Mouse (Mus musculus): ENCODE results near the gene Tmem86a.
"Not testable (repeated sequence)": the region's sequence is repeated elsewhere in the genome, so short reads cannot be mapped to it uniquely, and the experiment has no call there.

The Tmem86a gene

GRCm38 (mm10) chr7:47050366-47050765 lies at the start of gene Tmem86a:
TSS of gene Tmem86a (plus strand) at chr7:47050601.
- DNase-seq = peak; percentile 97

- peak; percentile 58 for DNase-seq
Observed at GRCm38 (mm10) chr7:47000644-47000983, 49.8 kb upstream of the Tmem86a start.

DNA sequence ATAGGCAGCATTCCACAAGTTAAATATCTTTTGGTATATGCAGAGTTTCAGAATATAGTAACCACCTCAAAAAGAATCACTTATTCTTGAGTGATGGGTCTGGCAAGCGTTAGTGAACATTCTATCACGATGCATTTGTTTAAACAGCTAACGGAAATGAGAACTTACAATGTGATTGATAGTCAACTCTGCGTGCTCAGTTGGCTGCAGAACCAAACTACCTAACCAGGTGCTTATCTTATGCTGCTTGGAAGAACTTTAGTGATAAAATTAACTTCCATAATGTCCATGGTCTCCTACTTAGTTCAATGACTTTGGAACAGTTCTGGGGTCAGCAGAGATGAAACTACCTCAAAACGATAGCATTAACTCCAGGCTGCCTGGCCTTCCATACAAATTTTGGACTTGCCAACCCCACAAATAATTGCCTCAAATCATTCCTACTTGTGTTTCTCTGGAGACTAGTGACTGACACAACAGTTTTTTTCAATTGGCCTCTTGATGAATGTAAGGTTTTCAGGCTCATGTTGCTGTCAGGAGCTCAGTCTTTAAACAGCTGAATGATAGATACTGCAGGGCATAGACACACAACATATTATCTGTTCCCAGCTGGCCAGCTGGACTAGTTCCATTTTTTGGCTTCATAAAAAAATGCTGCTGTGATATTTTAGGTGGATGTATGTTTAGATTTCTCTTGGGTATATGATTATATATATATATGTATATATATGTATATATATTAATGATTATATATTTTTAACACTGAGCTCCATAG lies 49.1 kb upstream of the Tmem86a start:
- DNase-seq = no peak

GRCm38 (mm10) chr7:47001900-47002275 lies 48.5 kb upstream of the Tmem86a start:
- DNase-seq = no peak

GRCm38 (mm10) chr7:47003411-47004115 lies 46.8 kb upstream of the Tmem86a start:
- DNase-seq = no peak

- DNase-seq = no peak
Observed at GRCm38 (mm10) chr7:47007109-47007780, 43.2 kb upstream of the Tmem86a start.

- no peak for DNase-seq
Observed at GRCm38 (mm10) chr7:47007818-47008167, 42.6 kb upstream of the Tmem86a start.

DNA sequence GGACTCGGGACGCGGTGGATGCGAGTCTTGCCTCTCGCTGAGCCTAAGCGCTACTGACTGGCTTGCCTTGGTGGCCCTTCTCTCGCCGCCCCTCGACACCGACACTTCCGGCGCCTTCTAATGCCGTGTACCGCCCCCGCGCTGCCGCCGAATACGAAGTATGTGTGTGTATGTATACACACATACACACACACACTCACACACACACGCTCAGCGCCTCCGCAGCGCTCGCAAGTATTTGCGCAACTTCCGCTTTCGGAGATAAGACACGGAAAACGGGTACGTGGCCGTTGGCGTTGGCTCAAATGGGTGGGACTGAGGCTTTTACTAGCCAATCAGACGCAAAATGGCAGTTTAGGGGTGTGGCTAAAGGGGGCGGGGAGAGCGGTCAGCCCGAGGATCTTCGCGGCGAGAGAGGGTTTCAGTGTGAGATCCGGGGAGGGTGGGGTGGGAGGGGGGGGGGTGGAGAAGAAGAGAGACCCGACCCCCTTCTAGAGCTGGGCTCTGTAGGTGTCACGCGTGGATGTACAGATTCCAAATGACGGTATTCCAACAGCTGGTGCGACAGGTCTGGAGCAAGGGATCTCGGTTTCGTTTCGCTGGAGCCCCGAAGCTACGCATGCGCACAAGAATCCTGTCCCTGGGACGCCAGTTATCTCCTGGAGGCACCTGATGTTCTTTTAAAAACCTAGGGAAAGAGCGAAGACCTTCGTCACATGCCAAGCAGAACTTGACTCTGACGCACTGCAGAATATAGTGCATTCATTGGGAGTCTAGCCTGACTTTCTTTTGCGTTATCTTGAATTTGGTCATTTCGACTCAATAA lies 42.0 kb upstream of the Tmem86a start, which contains the start of gene Spty2d1:
Gene Spty2d1 (minus strand): TSS at position 244 of the 826 bp plus-strand sequence.
- DNase-seq = peak; percentile 99

- no peak for DNase-seq
Observed at GRCm38 (mm10) chr7:47013131-47013767, 37.2 kb upstream of the Tmem86a start.

- DNase-seq = no peak
Observed at GRCm38 (mm10) chr7:47014564-47015389, 35.6 kb upstream of the Tmem86a start.

DNA sequence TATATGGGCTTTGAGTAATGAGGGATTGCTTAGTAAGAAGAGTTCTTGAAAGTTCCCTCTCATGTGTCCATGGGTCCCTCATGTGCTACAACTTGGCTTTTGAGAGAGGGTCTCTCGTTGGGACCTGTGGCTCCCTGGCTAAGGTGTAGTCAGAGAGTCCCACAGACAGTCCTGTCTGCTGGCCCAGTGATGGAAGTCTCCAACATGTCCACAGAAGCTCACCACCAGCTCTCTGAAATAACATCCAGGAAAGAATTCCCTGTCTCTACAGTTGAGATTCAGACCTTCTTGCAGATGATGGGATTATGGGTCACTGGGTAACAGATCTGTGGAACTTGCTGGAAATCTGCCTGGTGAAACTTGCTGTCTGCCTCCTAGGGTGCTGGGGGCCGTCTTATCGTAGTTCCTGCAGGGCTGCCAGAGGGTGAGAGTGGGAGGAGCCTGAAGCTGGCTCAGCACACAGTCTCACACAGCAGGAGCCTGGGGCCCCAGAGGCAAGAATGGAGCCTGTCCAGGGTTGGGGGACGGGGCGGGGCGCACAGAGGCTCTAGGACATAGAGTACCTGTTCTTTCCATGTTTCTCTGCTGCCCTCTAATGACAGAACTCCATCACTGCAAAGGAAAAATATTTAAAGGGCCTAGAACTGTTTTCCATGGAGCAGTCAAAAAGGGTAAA lies 34.9 kb upstream of the Tmem86a start:
- peak; percentile 94 for DNase-seq

- no peak for DNase-seq
Observed at GRCm38 (mm10) chr7:47016602-47017001, 33.8 kb upstream of the Tmem86a start.

DNA sequence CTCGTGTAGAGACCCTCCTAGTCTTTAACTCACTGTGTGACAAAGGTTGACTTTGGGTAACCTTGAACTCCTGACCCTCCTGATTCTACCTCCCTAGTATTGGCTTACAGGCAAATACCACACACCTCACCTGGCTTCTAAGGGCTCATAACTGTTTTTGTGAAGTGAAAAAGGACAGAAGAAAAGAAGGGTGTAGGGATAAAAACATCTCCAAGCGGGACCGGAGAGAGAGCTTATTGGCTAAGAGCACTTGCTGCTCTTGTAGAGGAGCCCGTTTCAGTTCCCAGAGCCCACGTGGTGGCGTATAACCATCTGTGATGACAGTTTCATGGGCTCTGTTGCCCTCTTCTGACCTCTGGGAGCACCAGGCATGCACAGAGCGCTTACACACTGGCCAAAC lies 33.3 kb upstream of the Tmem86a start:
- DNase-seq = no peak

- DNase-seq = no peak
Observed at GRCm38 (mm10) chr7:47019641-47020040, 30.8 kb upstream of the Tmem86a start.

GRCm38 (mm10) chr7:47020956-47021355 lies 29.4 kb upstream of the Tmem86a start:
- DNase-seq = no peak

DNA sequence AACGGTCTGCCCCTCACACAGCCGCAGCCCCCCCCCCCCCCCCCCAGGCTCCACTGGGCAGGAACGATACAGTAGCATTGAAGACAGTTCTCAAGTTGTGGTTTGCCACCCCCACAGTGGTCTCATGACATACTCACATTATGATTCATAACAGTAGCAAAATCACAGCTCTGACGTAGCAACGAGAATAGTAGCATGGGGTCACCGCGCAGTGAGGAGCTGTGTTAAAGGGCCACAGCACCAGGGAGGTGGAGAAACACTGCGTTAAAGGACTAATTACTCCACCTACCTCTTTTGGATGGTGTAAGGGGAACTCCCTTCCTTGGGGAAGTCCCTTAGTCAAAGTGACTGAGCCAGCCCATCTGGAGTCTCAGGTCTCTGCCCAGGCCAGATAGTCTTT lies 27.9 kb upstream of the Tmem86a start:
- no peak for DNase-seq

DNA sequence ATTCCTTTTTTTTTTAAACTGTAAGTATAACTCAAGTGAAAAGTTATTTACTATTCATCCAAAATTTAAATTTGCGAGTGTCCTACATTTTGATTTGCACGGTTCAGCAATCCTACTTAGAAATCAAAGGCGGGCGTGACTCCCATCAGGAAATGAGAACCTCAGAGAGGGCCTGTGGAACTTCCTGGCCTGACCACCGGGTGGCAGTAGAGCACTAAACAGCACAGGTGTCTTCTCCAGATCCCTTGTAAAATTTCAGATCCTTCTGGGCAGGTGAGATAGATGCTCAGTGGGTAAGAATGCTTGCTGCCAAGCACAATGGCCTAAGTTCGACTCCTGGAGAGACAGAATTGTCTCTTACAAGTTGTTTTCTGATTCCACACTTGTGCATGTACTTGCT lies 26.9 kb upstream of the Tmem86a start:
- peak; percentile 87 for DNase-seq

DNA sequence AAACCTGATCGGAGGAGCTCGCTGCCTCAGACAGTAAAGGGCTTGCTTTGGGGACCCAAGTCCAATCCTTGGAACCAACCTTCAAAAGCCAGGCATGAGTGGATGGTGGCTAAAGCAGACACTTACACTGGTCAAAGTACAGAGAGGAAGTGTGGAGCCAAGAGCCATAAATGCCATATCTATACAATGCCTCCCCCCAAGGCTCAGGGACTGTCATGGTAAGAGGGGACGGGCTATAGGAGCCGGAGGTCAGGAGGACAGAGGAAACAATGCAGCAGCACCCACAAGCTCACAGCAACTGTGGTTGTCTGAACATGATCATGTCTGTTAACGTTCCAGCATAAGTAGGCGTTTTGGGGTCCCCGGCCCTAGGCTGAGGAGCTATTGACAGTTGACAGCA lies 25.9 kb upstream of the Tmem86a start:
- no peak for DNase-seq

DNA sequence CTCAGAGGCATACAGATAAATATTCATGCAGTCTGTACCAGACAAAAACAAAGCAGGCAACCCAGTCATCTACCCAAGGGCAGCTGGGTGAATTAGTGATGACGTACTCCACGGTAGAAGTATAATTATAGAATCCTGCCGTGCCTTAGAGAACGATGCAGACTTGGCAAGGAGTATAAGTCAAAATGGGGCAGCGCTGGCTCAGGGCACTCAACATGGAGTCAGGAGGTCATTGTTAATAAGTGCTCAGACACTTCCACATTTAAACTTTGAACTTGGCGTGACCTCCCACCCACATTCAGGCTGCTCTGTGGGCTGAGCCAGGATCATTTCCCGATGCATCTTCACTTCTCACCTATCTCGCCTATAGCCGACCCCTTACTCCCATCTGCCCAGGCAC lies 25.0 kb upstream of the Tmem86a start:
- no peak for DNase-seq

- not testable (repeated sequence) for DNase-seq
Observed at GRCm38 (mm10) chr7:47026899-47027298, 23.5 kb upstream of the Tmem86a start.

GRCm38 (mm10) chr7:47027520-47027919 lies 22.9 kb upstream of the Tmem86a start:
- no peak for DNase-seq
